Mouse (Mus musculus) heart, adult 8-10 months (tissue): ENCODE results near the gene Lrrc7. TPM values are rescaled to one million over a fixed set of nuclear protein-coding genes. Genes with fewer than 3 reads are reported as not detected.
"Not testable (repeated sequence)": the region's sequence is repeated elsewhere in the genome, so short reads cannot be mapped to it uniquely, and the experiment has no call there.

Experiments used
- DNase-seq: peaks from one replicate; pipeline ENCODE4 v3.0.0; 2022; ENCODE audit warnings: low spot score
- total RNA-seq, 4 experiments: library from RNA; stranded (reverse); gene quantifications; 2 replicates each; pipeline ENCODE4 v1.2.4; 2022

The Lrrc7 gene
- total RNA-seq, 4 experiments from 2014 or later, result 0.06 TPM; not detected in 3

DNA sequence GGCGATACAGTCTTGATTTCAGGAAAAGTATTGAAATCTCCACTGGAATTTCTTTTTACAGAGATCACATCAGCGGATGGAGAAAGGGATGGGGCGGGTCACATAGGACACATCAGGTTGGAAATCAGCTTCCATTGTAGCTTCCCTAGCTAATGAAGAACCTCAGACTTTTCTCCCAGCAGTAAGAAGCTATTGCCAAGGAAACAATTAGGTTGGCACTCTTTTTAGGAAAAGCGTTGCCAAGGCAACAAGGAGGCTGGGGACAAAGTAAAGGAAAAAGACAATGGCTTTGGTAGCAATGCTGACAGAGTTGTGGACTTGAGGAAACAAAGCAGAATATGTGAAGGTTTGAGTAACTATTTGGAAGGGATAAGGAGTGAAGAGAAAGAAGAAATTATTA lies 393.6 kb downstream of the Lrrc7 start:
- DNase-seq, result no peak

DNA sequence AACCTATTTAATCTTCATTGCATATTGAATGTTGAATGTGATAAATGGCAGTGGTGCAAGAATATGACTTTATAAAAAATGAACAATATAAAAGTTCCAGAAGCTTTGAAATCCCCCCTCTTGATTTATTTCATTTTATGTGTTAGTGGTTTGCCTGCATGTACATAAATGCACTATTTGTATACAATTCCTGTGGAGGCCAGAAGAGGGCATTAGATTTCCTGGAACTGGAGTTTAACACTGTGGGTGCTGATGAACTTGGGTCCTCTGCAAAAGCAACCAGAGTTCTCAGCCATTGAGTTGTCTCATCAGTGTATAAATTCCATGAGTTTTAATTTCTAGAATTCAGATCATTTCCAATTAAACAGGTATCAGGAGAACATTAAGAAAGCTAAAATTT lies 397.0 kb downstream of the Lrrc7 start:
- DNase-seq, result no peak

DNA sequence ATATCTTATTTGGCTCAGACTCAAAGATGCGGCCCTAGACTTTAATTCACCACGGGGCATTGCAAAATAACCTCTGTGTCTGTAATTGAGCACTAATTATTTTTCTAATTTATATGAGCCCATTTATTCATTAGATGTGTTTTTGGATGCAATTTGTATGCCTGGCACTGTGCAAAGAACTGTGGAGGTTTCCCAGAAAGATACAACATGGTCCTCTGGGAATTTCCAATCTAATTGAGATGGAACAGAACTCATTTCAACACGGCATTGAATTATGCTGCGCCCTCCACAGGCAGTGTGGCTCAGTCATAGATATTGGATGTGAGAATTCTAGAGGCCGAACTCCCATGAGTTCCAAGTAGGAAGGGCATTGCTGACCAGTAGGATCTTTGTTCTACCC lies 397.6 kb downstream of the Lrrc7 start:
- DNase-seq, result no peak

DNA sequence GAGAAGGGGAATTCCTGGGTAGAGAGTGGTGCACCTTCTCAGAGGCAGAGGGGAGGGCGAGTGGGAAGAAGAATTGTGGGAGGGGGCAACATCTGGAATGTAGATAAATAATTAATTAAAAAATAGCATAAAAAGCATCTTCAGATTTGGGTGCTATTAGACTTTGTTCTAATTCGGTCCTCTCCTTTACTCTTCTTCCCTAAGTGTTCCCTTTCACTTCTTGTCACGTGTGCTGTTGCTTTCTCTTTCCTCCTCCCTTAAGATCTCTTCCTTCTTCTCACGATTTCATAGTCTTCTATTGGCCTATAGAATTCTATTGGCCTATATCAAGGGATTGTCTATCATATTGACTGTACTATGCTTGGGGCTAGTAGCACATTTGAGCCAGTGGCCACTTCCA lies 398.9 kb downstream of the Lrrc7 start:
- DNase-seq, result no peak

DNA sequence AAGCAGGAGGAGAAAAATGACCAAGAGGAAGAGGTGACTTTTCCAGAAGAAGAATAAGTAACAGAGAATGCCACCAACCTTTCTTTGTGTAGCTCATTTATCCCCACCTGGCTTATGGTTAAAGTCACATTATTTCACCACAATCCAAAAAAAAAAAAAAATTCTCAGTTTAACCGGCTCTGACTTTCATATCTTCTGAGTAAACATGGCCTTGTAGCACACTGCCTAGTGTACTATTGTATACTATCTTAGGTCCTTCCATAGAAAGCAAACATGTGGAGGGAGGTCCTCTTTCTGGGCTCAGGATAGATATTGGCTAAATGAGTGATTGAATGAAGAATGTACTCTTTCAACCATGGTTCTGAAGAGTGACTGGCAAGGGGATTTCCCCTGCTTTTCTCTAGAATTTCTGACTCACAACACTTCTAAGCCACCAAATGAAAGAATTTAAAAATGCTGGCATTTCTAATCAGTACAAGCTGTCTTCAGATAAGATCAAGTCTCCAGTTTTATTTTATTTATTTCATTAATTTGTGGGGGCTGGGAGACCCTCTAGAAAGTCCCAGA lies 400.0 kb downstream of the Lrrc7 start:
- DNase-seq, result no peak

DNA sequence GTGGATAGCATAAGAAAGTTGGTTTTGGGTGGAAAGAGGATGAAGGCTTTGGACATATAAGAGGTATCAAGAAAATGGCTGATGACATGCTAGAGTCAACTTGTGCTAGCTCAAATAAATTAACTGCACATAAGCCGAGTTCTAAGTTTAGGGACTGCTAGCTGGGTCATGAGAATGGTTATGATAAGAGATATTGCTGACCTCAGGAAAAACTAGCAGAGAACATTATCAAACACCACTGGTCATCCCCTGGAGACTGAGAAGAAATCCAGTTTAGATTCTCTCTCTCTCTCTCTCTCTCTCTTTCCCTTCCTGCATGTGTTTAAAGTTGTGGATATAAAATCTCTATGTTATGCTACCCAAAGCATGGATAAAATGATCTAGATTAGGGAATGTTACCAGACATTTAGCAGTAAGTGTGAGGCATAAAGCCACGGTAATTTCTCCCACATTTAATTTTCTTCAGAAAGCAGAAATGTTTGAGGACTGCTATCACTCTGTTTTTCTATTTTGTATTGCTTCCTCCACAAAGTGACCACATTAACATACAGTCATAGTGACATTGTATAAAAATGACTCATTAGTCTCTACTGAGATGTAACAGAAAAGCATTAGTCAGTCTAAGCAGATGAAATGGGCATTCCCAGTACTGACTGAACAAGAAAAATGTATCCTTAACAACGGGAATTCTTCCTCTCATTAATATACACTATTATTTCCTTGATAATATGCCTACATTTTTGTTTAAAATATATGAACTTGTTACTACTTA lies 406.3 kb downstream of the Lrrc7 start:
- no peak for DNase-seq

DNA sequence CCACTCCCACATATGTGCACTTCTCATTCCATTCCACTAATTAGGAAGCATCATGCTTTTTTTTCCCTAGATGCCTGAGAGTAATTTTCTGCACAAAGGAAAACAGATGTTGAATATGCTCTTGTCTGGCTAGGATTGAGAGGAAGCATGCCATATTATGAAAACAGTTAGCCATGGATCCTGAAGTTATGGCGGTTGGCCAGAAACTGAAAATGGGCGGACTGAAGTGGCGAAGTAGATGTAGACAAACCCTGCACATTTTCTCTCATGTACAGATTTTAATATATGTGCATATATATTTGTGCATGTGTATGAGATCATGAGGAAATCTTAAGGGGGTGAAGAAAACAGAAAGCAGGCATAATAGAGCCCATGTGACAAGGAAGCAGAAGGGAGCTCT lies 407.9 kb downstream of the Lrrc7 start:
- no peak for DNase-seq

DNA sequence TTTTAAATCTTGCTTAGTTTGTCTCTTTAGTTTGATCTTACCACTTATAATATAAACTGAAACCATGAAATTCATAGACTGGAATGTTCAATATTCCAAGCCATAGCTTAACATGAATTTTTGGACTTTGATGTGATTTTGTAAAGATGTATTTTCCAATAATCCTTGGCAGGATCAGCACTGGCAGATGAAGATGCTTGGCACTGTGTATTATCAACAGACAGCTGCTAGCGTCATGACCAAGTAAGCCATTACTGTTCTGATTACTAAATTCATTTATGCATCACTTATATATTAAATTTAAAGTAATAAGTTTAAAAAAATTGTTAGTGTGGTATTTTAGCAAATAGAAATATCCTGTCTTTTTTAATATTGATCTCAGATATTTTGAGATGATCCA lies 413.0 kb downstream of the Lrrc7 start:
- DNase-seq, result no peak

DNA sequence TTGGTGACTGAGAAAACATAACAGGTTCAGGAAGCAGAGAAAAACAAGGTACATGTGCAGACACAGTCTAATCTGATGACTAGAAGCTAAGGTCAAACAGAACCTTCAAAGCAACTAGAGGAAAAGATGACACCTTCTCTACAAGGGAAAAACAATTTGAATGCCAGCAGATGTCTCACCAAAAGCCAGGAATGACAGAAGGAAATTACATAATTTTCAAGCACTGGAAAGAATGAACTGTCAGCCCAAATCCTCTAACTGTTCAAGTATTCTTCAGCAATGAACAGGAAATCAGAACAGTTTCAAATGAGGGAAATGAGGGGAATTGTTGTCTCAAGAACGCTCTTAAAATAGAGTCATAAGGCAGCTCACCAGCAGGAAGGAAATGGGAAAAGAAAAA lies 421.4 kb downstream of the Lrrc7 start:
- no peak for DNase-seq

DNA sequence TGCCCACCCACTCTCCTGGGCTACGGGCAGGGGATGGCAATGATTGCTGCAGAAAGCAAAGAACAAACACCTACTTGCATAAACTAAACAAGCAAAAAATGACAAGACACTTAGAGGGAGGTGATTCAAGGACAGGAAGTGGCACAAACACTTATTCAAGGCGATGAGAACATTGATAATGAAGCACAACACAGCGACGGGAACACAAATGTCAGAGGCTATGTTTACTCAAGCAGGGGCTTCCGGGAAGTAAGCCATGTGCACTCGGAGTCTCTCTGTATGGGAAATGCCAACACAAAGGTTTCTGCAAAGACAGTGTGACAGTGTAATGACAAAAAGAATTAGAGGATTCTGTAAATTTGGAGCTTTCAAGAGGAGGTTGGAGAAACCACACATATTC lies 424.2 kb downstream of the Lrrc7 start:
- DNase-seq, result no peak

DNA sequence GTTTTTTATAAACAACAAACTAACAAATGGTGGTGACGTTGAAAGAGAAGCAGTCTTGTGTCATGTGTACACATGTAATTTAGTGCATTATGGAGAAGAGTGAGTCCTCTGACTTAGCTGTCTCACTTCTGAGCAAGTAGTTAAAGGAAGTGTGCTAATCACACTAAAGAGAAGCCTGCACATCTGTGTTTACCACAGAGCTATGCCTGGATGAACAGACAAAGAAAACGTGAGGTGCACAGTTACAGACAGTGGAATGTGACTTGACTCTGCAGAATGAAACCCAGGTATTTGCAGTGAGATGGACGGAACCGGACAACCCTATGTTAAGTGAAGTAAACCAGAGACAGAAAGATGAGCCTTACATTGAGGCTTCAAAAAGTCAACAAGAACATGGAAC lies 430.3 kb downstream of the Lrrc7 start:
- DNase-seq, result no peak

DNA sequence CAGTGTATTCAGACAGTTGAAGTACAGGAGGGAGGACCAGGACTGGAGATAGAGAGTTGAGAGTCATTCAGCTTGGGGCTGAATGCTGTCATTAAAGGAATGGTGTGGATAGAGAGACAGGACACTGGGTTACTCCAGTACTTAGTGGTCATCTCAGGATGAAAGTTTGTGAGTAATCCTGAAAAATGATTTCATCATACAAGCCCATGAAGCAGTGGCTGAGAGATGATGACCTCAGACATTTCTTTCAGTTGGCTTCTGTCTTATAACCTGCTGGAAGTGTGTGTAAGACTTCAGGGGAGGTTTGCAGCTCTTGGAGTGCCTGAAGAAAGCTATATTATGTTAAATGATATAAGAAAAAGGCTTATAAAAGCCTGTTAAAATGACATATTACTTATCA lies 430.8 kb downstream of the Lrrc7 start:
- DNase-seq, result no peak

DNA sequence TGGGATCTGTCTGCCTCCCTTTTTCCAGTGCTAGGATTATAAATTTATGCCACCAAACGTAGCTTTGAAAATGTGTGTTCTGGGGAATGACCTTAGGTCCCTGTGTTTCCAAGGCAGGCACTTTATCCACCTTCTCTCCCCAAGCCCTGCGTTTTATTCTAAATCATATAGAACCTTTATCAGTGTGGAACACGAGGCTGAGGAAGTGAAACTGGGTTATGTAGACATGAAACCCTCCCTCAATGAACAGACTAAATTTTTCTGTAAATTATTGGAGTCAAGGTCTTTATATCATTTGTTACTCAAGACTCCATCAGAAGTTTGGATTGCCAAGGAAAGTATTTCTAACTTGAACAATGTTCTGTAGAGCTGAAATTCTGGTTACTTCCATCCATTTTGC lies 439.1 kb downstream of the Lrrc7 start:
- DNase-seq, result no peak

DNA sequence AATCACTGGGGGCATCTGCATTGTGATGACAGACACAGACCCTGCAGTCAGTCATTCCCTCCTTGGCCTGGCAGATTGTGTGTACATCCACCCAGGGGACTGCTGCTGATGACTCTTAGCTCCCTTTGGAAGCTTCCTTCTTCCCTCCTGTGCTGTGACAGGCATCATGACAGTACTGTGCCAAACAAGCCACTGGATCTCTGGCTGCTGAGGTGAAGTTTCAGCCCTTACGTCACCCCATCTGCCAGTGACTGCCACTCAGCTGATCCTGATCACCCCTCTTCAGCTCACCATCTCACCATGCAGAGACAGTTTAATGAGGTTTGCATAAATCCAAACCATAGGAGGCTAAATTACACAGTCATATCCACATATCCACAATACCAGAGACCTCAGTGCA lies 456.8 kb downstream of the Lrrc7 start:
- DNase-seq, result no peak

DNA sequence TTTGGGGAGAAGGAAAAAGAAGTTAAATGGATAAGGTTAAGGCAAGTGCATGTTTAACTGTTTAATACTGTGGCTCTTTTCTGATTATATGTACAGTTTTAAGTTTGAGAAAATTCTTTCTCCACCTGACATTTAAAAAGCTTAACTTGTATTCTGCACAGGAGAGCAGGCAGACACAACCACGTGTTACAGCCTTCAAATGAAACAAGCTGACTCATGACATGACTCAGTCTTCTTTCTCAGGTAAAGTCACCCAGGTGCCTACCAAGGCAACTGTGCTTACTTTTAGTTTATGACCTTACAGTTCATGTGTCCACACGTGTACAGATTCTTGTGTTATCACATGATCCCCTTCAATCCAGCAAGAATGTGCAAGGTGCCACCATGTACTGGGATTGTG lies 458.6 kb downstream of the Lrrc7 start:
- no peak for DNase-seq

DNA sequence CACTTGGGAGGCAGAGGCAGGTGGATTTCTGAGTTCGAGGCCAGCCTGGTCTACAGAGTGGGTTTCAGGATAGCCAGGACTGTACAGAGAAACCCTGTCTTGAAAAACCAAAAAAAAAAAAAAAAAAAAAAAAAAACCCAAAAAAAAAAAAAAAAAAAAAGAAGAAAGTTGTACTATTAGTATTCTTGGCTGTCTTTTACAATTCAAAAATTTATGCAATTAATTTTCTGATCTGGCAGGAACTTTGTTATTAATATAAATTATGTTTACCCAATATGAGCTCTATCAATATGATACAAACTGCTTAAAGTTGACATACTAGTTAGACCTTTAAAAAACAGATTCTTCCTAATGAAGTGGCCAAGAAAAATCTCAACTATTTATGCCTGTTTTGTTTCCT lies 459.5 kb downstream of the Lrrc7 start:
- not testable (repeated sequence) for DNase-seq

DNA sequence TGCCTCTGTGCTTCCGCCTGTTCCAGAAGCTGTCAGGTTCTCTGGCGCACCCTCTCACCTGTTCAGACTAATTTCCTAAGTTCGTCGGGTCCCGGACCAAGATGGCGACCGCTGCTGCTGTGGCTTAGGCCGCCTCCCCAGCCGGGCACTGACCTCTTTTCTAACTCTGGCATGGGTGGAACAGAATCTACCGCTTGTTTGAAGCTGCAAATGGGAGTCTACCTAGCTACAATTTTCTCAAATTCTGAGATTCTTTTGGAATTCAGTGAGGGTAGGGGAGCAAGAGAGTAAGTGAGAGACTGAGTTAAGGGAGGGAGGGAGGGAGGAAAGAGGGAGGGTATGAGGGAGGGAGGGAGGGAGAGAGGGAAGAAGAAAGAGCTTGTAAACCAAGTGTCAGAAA lies 460.0 kb downstream of the Lrrc7 start:
- not testable (repeated sequence) for DNase-seq

DNA sequence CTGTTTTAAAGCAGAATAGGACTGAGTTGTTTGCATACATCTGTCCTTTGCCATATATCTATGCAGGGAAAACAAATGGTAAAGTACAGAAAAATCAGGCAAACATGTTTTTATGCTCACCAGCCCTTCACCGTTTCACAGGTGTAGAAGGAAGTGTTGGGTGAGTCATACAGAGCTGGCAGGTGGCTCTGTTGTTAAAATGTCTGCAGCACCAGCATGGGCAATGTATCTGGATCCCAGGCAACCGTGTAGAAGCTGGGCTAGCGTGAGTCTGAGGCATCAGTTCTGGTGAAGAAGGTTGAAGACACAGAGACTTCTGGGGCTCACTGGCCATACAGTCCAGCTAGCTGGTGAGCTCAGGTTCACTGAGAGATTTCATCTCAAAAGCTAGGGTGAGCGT lies 468.1 kb downstream of the Lrrc7 start:
- no peak for DNase-seq

DNA sequence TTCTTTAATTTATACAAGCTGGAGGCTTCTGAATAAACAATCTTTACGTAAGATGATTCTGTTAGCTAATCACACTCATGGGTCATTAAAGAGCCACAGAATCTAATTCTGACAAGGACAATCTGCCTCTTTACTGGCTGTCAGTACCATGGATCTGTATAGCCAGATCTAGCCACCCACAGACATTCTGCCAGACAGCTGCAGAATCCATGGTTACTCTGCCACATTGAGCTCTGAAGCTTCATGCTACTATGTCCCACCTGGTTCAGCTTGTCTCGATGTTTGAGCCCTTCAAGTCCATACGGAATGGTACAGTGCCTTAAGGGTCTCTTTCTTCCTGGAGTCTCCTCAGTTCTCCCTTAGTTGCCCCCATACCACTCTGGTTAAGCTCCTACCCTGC lies 470.4 kb downstream of the Lrrc7 start:
- DNase-seq, result no peak

DNA sequence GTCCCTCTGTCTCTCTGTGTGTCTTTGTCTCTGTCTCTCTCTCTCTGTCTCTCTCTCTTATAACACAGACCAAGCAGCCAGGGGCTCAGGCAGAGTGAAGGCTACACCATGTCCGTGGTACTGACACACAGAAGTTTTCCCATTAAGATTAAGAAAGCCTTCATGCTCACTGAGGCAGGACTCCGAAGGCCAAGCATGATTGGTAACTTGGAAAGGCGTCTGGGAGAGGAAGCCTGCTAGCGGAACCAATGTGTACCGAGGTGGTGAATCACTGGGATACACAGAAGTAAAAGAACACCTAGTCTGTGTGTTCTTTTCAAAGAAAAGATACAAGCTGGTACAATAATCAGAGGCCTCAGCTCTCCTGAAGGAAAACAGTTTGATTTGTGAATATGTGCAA lies 484.2 kb downstream of the Lrrc7 start:
- DNase-seq, result no peak

DNA sequence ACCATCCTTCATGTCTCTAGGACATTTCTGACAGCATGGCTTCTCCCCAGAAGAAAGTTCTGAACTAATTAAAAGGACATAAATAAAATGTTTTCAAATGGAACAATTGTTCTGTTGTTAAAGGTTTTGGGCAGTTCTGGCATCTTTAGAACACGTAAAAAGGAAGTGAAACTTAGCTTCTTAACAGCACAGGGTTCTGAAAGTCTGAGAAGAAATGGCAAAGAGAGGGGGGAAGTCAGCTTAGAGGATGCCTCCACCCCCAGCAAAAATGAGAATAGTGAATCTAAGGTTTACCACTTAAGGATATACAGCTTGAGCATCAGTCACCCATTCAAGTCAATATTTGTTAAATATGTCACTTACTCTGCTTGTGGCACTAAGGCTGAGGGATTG lies 484.6 kb downstream of the Lrrc7 start:
- no peak for DNase-seq

DNA sequence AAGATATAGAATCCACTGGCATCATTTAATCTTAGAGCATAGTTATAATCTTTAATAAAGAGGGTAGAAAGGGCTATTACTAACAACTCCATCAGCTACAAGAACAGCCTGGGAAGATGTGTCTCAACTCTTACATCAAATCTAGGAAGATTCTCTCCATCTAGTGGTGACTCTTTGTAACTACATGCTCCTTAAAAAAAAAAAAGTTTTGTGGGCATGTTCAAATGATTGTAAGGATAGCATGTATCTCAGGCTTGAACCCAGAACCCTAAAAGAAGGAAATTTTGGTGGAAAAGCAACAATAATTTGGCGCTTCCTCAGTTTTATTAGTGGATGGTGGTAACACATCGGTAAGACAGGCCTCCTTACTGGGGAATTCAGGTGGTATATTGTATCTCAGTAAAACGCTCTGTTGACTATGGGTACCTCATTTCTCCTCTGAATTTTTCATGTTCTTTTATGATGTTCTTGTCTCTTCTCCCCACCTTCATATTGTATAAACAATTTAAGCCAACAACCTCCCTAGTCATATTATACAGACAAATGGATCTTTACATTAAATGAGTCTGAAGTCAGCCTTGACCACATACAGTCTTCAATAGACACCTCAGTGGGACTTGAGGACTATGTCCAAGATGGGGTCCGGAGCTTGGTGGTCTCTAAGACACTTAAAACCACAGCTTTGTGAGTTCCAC lies 485.2 kb downstream of the Lrrc7 start:
- DNase-seq, result no peak

DNA sequence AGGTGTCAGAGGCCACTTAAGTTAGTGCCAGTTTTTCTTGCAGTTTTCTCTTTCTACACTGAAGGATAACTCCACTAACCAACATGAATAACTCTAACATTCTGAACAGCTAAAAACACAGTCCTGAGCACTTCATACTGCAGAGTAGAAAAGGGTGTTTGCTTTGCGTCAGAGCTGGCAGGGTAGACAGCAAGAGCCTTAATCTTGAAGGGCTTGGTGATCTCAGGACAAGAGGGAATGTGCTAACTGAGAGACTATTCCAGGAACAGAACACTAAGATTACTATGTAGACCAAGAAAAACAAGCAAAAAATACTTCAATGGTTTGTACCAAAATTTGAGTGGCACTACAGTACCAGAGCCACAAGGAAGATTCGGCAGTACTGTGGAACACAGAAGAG lies 487.0 kb downstream of the Lrrc7 start:
- no peak for DNase-seq
